Mouse (Mus musculus) forebrain, embryonic 14.5 days (tissue): ENCODE data around the gene Slc16a13. TPM values are rescaled to one million over a fixed set of nuclear protein-coding genes. Genes with fewer than 3 reads are reported as not detected.
A peak's percentile ranks its signal among the peaks of the same experiment; 100 is the strongest.

ENCODE experiments used
- ATAC-seq: fragments of 200-750 bp; cut with Nextera tagmentation; 2 replicates; pipeline ENCODE4 v1.8.0; 2017; ENCODE audit warnings: mild to moderate bottlenecking, moderate library complexity
- DNase-seq: peaks from one replicate; pipeline ENCODE4 v3.0.0-alpha.2; 2015; ENCODE audit warnings: low spot score
- H3K27ac ChIP-seq: fragments of 300-500 bp; sonication (generic); 2 replicates; pipeline ENCODE4 v1.5.1; 2014; ENCODE audit warnings: low read depth, mild to moderate bottlenecking, control low read depth, low read length, moderate library complexity
- H3K27me3 ChIP-seq: fragments of 300-500 bp; sonication (generic); replicated peaks from 2 replicates; pipeline ENCODE4 v1.6.1; 2014; ENCODE audit warnings: low read length, control low read depth, mixed read lengths; ENCODE audit not compliant: control insufficient read depth, insufficient read depth
- H3K36me3 ChIP-seq: fragments of 300-500 bp; sonication (generic); 2 replicates; pipeline ENCODE4 v1.6.1; 2014; ENCODE audit warnings: low read length, control low read depth; ENCODE audit not compliant: control insufficient read depth, insufficient read depth
- H3K4me1 ChIP-seq: fragments of 300-500 bp; sonication (generic); 2 replicates; pipeline ENCODE4 v1.6.1; 2014; ENCODE audit warnings: antibody characterized with exemption, low read length, control low read depth; ENCODE audit not compliant: control insufficient read depth, insufficient read depth
- H3K4me2 ChIP-seq: fragments of 300-500 bp; sonication (generic); 2 replicates; pipeline ENCODE4 v1.6.1; 2014; ENCODE audit warnings: mild to moderate bottlenecking, control low read depth, low read length
- H3K4me3 ChIP-seq: fragments of 300-500 bp; sonication (generic); 2 replicates; pipeline ENCODE4 v1.5.1; 2014; ENCODE audit warnings: low read depth, low read length, control low read depth
- H3K9ac ChIP-seq: fragments of 300-500 bp; sonication (generic); 2 replicates; pipeline ENCODE4 v1.6.1; 2014; ENCODE audit warnings: mild to moderate bottlenecking, low read length, control low read depth, moderate library complexity
- H3K9me3 ChIP-seq: fragments of 300-500 bp; sonication (generic); replicated peaks from 2 replicates; pipeline ENCODE4 v1.6.1; 2016; ENCODE audit warnings: low read length, control low read depth, mixed read lengths; ENCODE audit not compliant: control insufficient read depth
- WGBS: fragments of 180-500 bp; shearing (Covaris S2); extraction: QIAGEN DNeasy Blood & Tissue Kit; methylation state at CpG from one replicate; pipeline ENCODE4 v1.1.7; 2014; 5-methylcytosine and 5-hydroxymethylcytosine counted together
- polyA plus RNA-seq: library from polyadenylated mRNA; unstranded; fragments of >200 nt; fragmentation: Nextera tagmentation; extraction: Ambion mirVana; gene quantifications from 2 replicates; pipeline ENCODE4 v1.2.1, GENCODE M21; 2014

Slc16a13 gene
- polyA plus RNA-seq, 1 experiment from 2014 or later = 9.2 TPM

DNA sequence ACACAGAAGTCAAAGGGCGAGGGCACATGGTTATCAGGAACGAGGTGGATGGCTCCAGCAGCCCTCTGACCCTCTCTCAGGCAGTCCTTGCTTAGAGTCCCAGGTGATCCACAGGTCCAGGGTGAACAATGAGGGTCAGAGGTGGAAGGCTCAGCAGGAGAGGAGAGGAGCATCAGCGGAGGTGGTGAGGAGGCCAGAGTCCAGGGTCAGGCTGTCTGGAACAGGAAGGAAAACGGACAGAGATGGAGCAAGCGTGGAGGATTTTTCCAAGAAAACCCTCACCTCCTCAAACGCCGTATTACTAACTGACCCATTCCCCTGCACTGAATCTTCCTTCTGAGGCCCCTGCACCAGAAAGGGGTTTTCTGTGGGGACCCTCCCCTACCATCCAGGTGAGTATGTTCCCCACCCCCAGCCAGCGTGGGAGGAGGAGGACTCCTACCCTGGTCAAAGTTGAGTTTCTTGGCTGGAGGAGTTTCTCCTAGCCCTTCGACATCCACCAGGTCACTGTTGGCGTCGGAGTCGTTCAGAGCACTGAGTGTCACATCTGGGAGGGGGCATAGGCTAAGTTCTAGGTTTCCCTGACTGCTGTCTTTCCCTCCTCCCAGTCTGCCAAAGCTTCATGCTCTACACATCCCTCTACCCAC, 14.5 kb upstream of the Slc16a13 start:
- Histone ChIP-seq H3K4me3 (no peak overlapping the region), H3K36me3 (peaks cover 18% of the 10 kb centered on the region), H3K9me3 (no peaks in the 10 kb centered on the region), H3K9ac (no peak overlapping the region), H3K27ac (no peak overlapping the region), H3K27me3 (peaks cover 6% of the 10 kb centered on the region; the same call in 1 of the 2 replicates), H3K4me2 (no peak overlapping the region), H3K4me1 (peaks cover 20% of the 10 kb centered on the region)
- no peak for DNase-seq
- ATAC-seq = no peak
- whole genome bisulfite sequencing = 92% methylated on average over 12 of the region's 12 CpGs

DNA sequence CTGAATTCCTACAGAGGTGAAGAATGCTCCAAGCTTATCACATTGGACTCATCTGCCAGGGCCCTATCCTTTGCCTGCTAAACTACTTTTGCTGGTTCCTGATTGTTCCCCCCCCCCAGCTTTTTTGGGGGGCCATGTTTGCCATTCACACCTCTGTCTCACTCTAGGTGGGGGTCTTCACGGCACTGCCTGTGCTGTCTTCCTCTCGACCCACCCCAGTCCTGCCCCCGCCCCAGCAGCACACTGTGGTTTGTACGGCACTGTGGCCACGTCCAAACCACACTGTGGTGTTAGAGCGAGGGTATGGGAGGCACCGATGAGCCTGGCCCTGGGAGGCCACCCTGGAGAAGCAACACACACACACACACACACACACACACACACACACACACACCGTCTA, 13.6 kb upstream of the Slc16a13 start:
- Histone ChIP-seq H3K9me3 (no peaks in the 10 kb centered on the region), H3K9ac (no peak overlapping the region), H3K4me1 (peaks cover 18% of the 10 kb centered on the region), H3K27ac (no peak overlapping the region), H3K27me3 (peaks cover 14% of the 10 kb centered on the region), H3K4me3 (no peak overlapping the region), H3K4me2 (no peak overlapping the region), H3K36me3 (peaks cover 18% of the 10 kb centered on the region)
- ATAC-seq = no peak
- 80% methylated on average over 8 of the region's 8 CpGs for WGBS
- DNase-seq = no peak

DNA sequence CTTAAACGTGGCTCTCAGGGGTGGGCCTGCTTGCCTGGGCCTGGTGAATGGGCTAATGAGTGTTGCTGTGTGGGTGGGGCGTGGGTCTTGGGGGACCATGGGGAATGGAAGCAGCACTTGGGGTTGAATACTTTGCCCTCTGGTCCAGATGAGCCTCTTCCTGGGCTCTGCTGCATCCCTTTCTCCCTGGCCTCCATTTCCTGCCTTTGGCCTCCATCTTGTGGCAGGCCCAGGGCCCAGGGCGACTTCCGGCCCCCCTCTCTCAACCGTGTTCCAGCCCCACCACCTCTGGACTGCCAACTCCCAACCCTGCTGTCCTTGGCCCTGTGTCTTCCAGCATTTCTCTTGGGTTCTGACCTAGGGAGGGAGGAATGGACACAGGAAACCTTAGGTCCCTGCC, 13.2 kb upstream of the Slc16a13 start:
- peaks cover 17% of the 10 kb centered on the region for H3K4me1 ChIP-seq

DNA sequence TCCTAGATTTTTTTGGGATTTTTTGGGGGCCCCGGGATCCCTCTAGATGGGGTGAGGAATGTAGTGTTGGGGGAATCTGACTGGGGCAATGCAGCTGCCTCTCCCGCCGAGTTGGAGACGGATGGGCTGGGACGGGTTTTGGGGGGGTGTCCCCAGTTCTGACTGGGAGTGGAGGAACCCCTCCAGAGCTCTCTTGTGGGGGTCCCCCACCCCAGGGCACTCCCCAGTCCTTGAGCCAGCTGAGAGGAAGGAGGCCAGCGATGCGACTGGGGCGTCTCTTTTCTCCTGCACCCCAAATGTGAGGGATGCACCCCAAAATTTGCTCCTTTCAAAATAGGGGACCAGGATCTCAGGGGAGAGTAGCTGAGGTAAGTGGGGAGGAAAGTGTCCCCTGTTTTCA, 12.2 kb upstream of the Slc16a13 start:
- Histone ChIP-seq H3K4me2 (peak overlapping the region; percentile 54), H3K27me3 (peaks cover 25% of the 10 kb centered on the region), H3K4me3 (peak overlapping the region; percentile 31), H3K4me1 (peaks cover 8% of the 10 kb centered on the region), H3K27ac (no peak overlapping the region; the same call in 1 of the 2 replicates), H3K36me3 (peaks cover 18% of the 10 kb centered on the region), H3K9ac (peak overlapping the region; percentile 64), H3K9me3 (no peaks in the 10 kb centered on the region)
- DNase-seq (no peak), ATAC-seq (no peak)
- 36% methylated on average over 8 of the region's 8 CpGs for WGBS

More for the DNA sequence above, 13.2 kb upstream of the Slc16a13 start:
- Histone ChIP-seq H3K27ac (no peak overlapping the region), H3K9ac (no peak overlapping the region), H3K36me3 (peaks cover 18% of the 10 kb centered on the region), H3K4me3 (no peak overlapping the region), H3K27me3 (peaks cover 18% of the 10 kb centered on the region), H3K9me3 (no peaks in the 10 kb centered on the region), H3K4me2 (no peak overlapping the region)
- no peak for ATAC-seq
- DNase-seq = no peak
- 64% methylated on average over 5 of the region's 5 CpGs for WGBS

DNA sequence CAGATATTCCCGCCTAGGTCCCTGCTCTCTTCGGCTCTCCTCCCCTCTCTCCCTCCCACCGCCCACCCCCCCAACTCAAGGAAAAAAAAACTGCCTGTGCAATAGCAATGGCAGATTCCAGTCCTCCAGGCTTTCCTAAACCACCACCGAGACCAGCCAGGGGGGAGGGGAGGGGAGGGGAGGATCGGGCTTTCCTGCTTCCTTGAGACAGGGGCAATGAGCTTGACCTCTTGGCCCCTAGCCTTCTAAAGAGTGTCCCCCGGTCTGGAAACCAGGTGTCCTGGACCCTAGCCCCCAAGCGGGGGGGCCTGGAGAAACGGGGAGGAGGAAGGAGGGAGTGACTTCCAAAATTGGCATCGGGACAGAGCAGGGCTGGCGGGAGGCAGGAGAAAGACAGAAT, 11.7 kb upstream of the Slc16a13 start:
- peak; percentile 61 for DNase-seq
- no peaks in the 10 kb centered on the region for H3K9me3 ChIP-seq
- no peak overlapping the region; the same call in 1 of the 2 replicates for H3K27ac ChIP-seq
- peak overlapping the region; percentile 31 for H3K4me3 ChIP-seq
- peaks cover 11% of the 10 kb centered on the region for H3K4me1 ChIP-seq
- H3K27me3 ChIP-seq = peaks cover 29% of the 10 kb centered on the region
- peaks cover 18% of the 10 kb centered on the region for H3K36me3 ChIP-seq
- 9% methylated on average over 10 of the region's 10 CpGs for WGBS
- peak overlapping the region; percentile 54 for H3K4me2 ChIP-seq
- H3K9ac ChIP-seq = peak overlapping the region; percentile 64
- no peak for ATAC-seq

DNA sequence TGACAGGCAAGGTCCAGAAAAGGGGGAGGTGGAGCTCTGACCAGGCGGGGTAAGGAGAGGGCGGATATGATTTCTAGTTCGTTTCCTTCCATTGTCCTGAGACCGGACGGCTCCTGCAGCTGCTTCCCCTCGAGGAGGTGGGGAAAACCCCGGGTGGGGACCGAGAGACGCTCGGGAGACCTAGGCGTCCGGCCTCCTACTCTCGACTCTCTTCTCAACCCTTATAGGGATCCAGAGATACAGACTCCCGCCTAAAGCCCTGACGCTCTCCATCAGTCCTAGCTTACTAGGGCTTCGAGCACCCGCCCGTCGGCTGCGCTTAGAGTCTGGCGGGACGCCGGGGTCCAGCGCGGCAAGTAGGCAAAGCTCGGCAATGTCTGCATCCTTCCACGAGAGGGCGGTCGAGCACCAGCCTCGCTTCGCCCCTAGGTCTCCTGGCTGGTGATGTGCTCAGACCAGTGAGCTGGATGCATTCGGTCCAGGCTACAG, 9.4 kb upstream of the Slc16a13 start:
- H3K36me3 ChIP-seq = peaks cover 11% of the 10 kb centered on the region
- H3K27me3 ChIP-seq = peaks cover 41% of the 10 kb centered on the region
- no peak overlapping the region; the same call in 1 of the 2 replicates for H3K9ac ChIP-seq
- peak overlapping the region; percentile 48 for H3K4me2 ChIP-seq
- peak; percentile 53 for ATAC-seq
- no peaks in the 10 kb centered on the region for H3K9me3 ChIP-seq
- peak; percentile 84 for DNase-seq
- H3K4me3 ChIP-seq = peak overlapping the region; percentile 23; the same call in 1 of the 2 replicates
- 2% methylated on average over 32 of the region's 32 CpGs for WGBS
- no peak overlapping the region for H3K27ac ChIP-seq
- peaks cover 10% of the 10 kb centered on the region; the same call in 1 of the 2 replicates for H3K4me1 ChIP-seq

DNA sequence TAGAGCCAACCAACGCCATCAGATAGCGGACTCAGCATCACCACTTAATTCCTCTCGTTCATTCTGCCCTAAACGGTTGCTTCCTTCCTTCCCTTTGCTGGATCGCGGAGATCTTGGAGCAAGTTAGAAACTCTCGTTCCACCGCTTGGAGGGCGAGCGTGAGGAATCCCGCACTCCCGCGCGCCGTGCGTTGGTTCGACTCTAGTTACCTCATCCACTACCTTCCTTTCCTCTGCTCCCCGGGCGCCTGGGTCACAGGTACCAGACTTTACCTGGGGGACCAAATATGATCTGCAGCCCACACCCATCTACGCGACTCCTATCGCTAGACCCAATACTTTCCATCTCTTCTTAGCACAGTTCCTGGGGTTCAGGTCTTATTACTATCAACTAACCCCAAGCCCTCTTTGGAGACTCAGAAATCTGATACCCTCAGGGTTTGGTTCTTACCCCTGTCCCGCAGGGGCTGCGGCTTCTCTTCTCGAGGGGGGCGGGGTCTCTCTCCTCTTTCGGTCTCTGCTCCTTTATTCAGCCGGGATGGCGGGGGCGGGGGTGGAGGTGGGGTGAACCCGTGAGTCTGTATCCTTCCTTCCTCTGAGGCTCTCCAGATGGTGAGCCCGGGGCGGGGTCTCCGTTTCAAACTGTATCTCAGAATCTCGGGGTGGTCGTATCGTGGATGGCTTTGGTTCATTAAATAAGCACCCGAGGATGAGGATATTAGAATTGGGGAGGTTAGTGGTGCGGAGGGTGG, 8.6 kb upstream of the Slc16a13 start, which contains the start of gene Bcl6b:
Gene Bcl6b, minus strand, starts transcription at position 539 of the 751 bp plus-strand sequence.
- Histone ChIP-seq H3K27me3 (peaks cover 41% of the 10 kb centered on the region), H3K9me3 (no peaks in the 10 kb centered on the region), H3K4me3 (peak within 1 kb of the TSS; percentile 23), H3K36me3 (peaks cover 3% of the 10 kb centered on the region; the same call in 1 of the 2 replicates), H3K27ac (no peak within 1 kb of the TSS), H3K4me2 (peak within 1 kb of the TSS; percentile 48), H3K9ac (no peak within 1 kb of the TSS; the same call in 1 of the 2 replicates), H3K4me1 (peaks cover 10% of the 10 kb centered on the region; the same call in 1 of the 2 replicates)
- DNase-seq = no peak
- WGBS = 3% methylated on average over 39 of the region's 39 CpGs
- 0 out of 2 replicates have a peak, but pooled peaks have one; percentile 3 for ATAC-seq

DNA sequence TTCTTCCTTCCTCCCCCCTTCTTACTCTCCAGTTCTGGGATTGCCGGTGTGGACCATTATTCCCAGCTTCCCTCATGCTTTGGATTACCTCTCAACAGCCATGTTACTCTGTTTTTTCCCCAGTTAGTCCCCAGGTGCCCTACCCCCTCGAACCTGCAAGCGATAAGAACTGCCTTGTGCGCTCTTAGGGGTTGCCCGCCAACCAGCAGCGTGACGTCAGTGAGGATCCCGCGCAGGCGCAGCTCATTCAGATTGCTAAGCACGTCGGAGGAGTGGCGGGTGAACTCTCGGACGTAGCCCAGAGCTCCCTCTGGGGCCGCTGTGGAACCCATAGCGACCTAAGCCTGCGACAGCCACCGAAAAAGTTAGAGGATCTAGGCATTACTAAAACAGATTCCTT, 8.0 kb upstream of the Slc16a13 start:
- Histone ChIP-seq H3K36me3 (no peaks in the 10 kb centered on the region), H3K27ac (no peak overlapping the region), H3K4me1 (peaks cover 10% of the 10 kb centered on the region; the same call in 1 of the 2 replicates), H3K9me3 (no peaks in the 10 kb centered on the region), H3K9ac (no peak overlapping the region), H3K4me3 (peak overlapping the region; percentile 23), H3K4me2 (peak overlapping the region; percentile 48), H3K27me3 (peaks cover 41% of the 10 kb centered on the region)
- WGBS = under 1% methylated on average over 19 of the region's 19 CpGs
- DNase-seq = peak; percentile 88
- ATAC-seq = peak; percentile 69
